Mouse (Mus musculus) adrenal gland, postnatal 4 days (tissue): ENCODE data around the gene Isoc2b. TPM values are rescaled to one million over a fixed set of nuclear protein-coding genes. Genes with fewer than 3 reads are reported as not detected.

Experiments
- total RNA-seq, 2 experiments: library from RNA; stranded (reverse); gene quantifications; 2 replicates each; pipeline ENCODE4 v1.2.3; 2021

The Isoc2b gene
- total RNA-seq, 2 experiments from 2014 or later: 11.6 to 16.4 TPM

Other genes starting within 250 kb of the Isoc2b start
- gene Tmem86b, start 238.8 kb downstream of the Isoc2b start, total RNA-seq: 10 to 100 TPM; 12.8 to 16.6 TPM
- gene Ppp6r1, start 211.2 kb downstream of the Isoc2b start, total RNA-seq: 100 to 1,000 TPM in 1 of 2 experiments, 10 to 100 TPM in 1; 98.4 to 103 TPM
- 10 to 100 TPM; 41.3 to 43.6 TPM for gene Hspbp1, start 185.2 kb downstream of the Isoc2b start, total RNA-seq
- gene Brsk1, start 179.7 kb downstream of the Isoc2b start, total RNA-seq: 10 to 100 TPM; 14.4 to 17.0 TPM
- gene Tmem150b, start 145.0 kb downstream of the Isoc2b start, total RNA-seq: under 1 TPM; 0.11 to 0.25 TPM
- 10 to 100 TPM; 89.8 to 94.8 TPM for gene Kmt5c, start 130.1 kb downstream of the Isoc2b start, total RNA-seq
- gene Cox6b2, start 117.2 kb downstream of the Isoc2b start, total RNA-seq: 10 to 100 TPM; 36.6 to 40.4 TPM
- gene Fam71e2, start 99.0 kb downstream of the Isoc2b start, total RNA-seq: not detected
- under 1 TPM; 0.14 to 0.31 TPM for gene Il11, start 87.4 kb downstream of the Isoc2b start, total RNA-seq
- gene Tmem190, start 87.3 kb downstream of the Isoc2b start, total RNA-seq: not detected
- 1 to 10 TPM; 7.1 to 9.0 TPM for gene Tmem238, start 80.6 kb downstream of the Isoc2b start, total RNA-seq
- 1,000 to 10,000 TPM; 1,263 to 1,302 TPM for gene Rpl28, start 77.4 kb downstream of the Isoc2b start, total RNA-seq
- 100 to 1,000 TPM; 140 to 156 TPM for gene Ube2s, start 57.7 kb downstream of the Isoc2b start, total RNA-seq
- 1 to 10 TPM; 4.4 to 6.1 TPM for gene Shisa7, start 25.6 kb downstream of the Isoc2b start, total RNA-seq
- 10 to 100 TPM; 22.6 to 22.8 TPM for gene Isoc2a, start 6.9 kb upstream of the Isoc2b start, total RNA-seq
- under 1 TPM in 1 of 2 experiments, not detected in 1; 0.39 TPM for gene Gm36210, start 36.3 kb upstream of the Isoc2b start, total RNA-seq
- 10 to 100 TPM; 24.4 to 26.9 TPM for gene Zfp628, start 45.0 kb upstream of the Isoc2b start, total RNA-seq
- 10 to 100 TPM in 1 of 2 experiments, 1 to 10 TPM in 1; 9.9 to 10.1 TPM for gene Nat14, start 51.8 kb upstream of the Isoc2b start, total RNA-seq
- gene Ssc5d, start 55.5 kb upstream of the Isoc2b start, total RNA-seq: 10 to 100 TPM; 11.8 to 12.1 TPM
- gene Sbk2, start 94.1 kb upstream of the Isoc2b start, total RNA-seq: under 1 TPM; 0.50 to 0.90 TPM
- under 1 TPM; 0.20 to 0.28 TPM for gene Sbk3, start 100.9 kb upstream of the Isoc2b start, total RNA-seq
- gene Zfp579, start 125.9 kb upstream of the Isoc2b start, total RNA-seq: 10 to 100 TPM; 34.1 to 35.2 TPM
- gene Zfp524, start 144.2 kb upstream of the Isoc2b start, total RNA-seq: 10 to 100 TPM; 10.6 to 11.1 TPM
- 10 to 100 TPM; 39.6 to 40.5 TPM for gene Fiz1, start 144.4 kb upstream of the Isoc2b start, total RNA-seq
- not detected for gene Gm44973, start 145.2 kb upstream of the Isoc2b start, total RNA-seq
- gene Zfp865, start 150.1 kb upstream of the Isoc2b start, total RNA-seq: 10 to 100 TPM; 40.1 to 41.8 TPM
- gene Ccdc106, start 150.3 kb upstream of the Isoc2b start, total RNA-seq: 1 to 10 TPM; 2.7 to 4.4 TPM
- gene 4632433K11Rik, start 163.9 kb upstream of the Isoc2b start, total RNA-seq: not detected
- gene Zfp784, start 168.2 kb upstream of the Isoc2b start, total RNA-seq: 1 to 10 TPM; 7.0 to 7.1 TPM
- 10 to 100 TPM; 19.9 to 23.6 TPM for gene Zfp580, start 181.3 kb upstream of the Isoc2b start, total RNA-seq
- 100 to 1,000 TPM; 207 to 230 TPM for gene U2af2, start 191.9 kb upstream of the Isoc2b start, total RNA-seq
- 100 to 1,000 TPM; 166 to 167 TPM for gene Epn1, start 210.0 kb upstream of the Isoc2b start, total RNA-seq
- gene Rfpl4, start 246.7 kb upstream of the Isoc2b start, total RNA-seq: not detected